ENCODE assay signal across 8 mouse cellular contexts in genomic region chr1:73944393-73944792, GRCm38 (mm10).
DNase-seq lines count a peak whose midpoint lies in the region; ATAC-seq and TF ChIP-seq lines count a peak whose summit lies in the region.

No protein-coding gene starts in this region.

- 47% methylated on average over 3 of the region's 3 CpGs for WGBS in heart, embryonic 14.5 days
- 56% methylated on average over 3 of the region's 3 CpGs for WGBS in embryonic facial prominence, embryonic 15.5 days
- 93% methylated on average over 3 of the region's 3 CpGs for WGBS in thymus, adult 2 months

- ATAC-seq in heart, embryonic 14.5 days (ENCODE audit: insufficient number of reproducible peaks, insufficient read depth, low FRiP score, low read depth): no peak
- no peak for ATAC-seq in embryonic facial prominence, embryonic 15.5 days (ENCODE audit: insufficient number of reproducible peaks, low FRiP score, low TSS enrichment, low read depth)

- H3K4me1 ChIP-seq in heart, embryonic 14.5 days (ENCODE audit: control insufficient read depth in 2 of 2, insufficient read depth in 2 of 2, low read length in 2 of 2): peaks cover 53 to 88% of the 10 kb centered on the region in 2 experiments
- H3K4me1 ChIP-seq in embryonic facial prominence, embryonic 15.5 days: peaks cover 39% of the 10 kb centered on the region
- H3K4me1 ChIP-seq in thymus, adult 2 months (replicated peaks; ENCODE audit: control insufficient read depth, insufficient read depth, low read length): peaks cover 16% of the 10 kb centered on the region

- peak overlapping the region; percentile 58; the same call in 1 of the 2 replicates for H3K9ac ChIP-seq in heart, embryonic 14.5 days (ENCODE audit: low read length)
- no peak overlapping the region for H3K9ac ChIP-seq in embryonic facial prominence, embryonic 15.5 days

- H3K9me3 ChIP-seq in heart, embryonic 14.5 days (ENCODE audit: control insufficient read depth, low read length): no peaks in the 10 kb centered on the region
- no peaks in the 10 kb centered on the region for H3K9me3 ChIP-seq in embryonic facial prominence, embryonic 15.5 days (replicated peaks)

- H3K36me3 ChIP-seq in heart, embryonic 14.5 days (ENCODE audit: control insufficient read depth, insufficient read depth, low read length): peaks cover 67% of the 10 kb centered on the region
- H3K36me3 ChIP-seq in embryonic facial prominence, embryonic 15.5 days: 0 out of 2 replicates have a peak, but pooled peaks cover 5% of the 10 kb centered on the region
- no peaks in the 10 kb centered on the region for H3K36me3 ChIP-seq in thymus, adult 2 months (ENCODE audit: control insufficient read depth, insufficient read depth, low read length)

- TF ChIP-seq POLR2A in thymus, adult 2 months (IDR thresholded peaks at IDR 0.05; ENCODE audit: control insufficient read depth, extremely low read depth, insufficient read depth, low read length, poor library complexity): no peak

- H3K4me2 ChIP-seq in heart, embryonic 14.5 days (ENCODE audit: low read length): no peak overlapping the region
- no peak overlapping the region for H3K4me2 ChIP-seq in embryonic facial prominence, embryonic 15.5 days (replicated peaks)

- peak overlapping the region; percentile 30 to 57 for H3K27ac ChIP-seq in heart, embryonic 14.5 days (replicated peaks in 1 of 2; ENCODE audit: control insufficient read depth in 1 of 2, insufficient read depth in 1 of 2, low read depth in 2 of 2, low read length in 2 of 2)
- H3K27ac ChIP-seq in embryonic facial prominence, embryonic 15.5 days (replicated peaks): peak overlapping the region; percentile 79
- H3K27ac ChIP-seq in thymus, adult 2 months (ENCODE audit: control insufficient read depth, insufficient read depth, low read length): no peak overlapping the region

- H3K27me3 ChIP-seq in heart, embryonic 14.5 days (ENCODE audit: control insufficient read depth, insufficient read depth, low read length): no peaks in the 10 kb centered on the region
- H3K27me3 ChIP-seq in embryonic facial prominence, embryonic 15.5 days: no peaks in the 10 kb centered on the region
- H3K27me3 ChIP-seq in thymus, adult 2 months (ENCODE audit: control insufficient read depth, insufficient read depth, low read length): no peaks in the 10 kb centered on the region

- intact Hi-C loops in left cerebral cortex, postnatal 14 days (cut with DNase I): no loop called here

- no peak for TF ChIP-seq CTCF in thymus, adult 2 months (IDR thresholded peaks at IDR 0.05; ENCODE audit: borderline replicate concordance, control insufficient read depth, extremely low read depth, insufficient read depth, low read length, poor library complexity)

- DNase-seq in heart, adult 9 months (ENCODE audit: low spot score in 2 of 2): no peak
- DNase-seq in brain, adult 2 months (ENCODE audit: low read depth, low spot score): peak; percentile 93
- peak; percentile 35 to 75 for DNase-seq in left cerebral cortex, postnatal 14 days (ENCODE audit: low spot score in 2 of 2)
- DNase-seq in thymus, adult 2 months: no peak
- DNase-seq in kidney, postnatal 10 days: no peak
- no peak for DNase-seq in thymus, postnatal 36 days

- no peak overlapping the region for H3K4me3 ChIP-seq in heart, embryonic 14.5 days (ENCODE audit: control insufficient read depth in 1 of 2, insufficient read depth in 1 of 2, low read depth in 1 of 2, low read length in 2 of 2)
- H3K4me3 ChIP-seq in embryonic facial prominence, embryonic 15.5 days (replicated peaks): no peak overlapping the region
- H3K4me3 ChIP-seq in thymus, adult 2 months (ENCODE audit: control insufficient read depth, insufficient read depth, low read length): no peak overlapping the region

Comparison
In these comparisons a context has a peak if more than half of its experiments do, and no peak if none do; other contexts are left out.
1. DNase-seq: peak in brain, adult 2 months (single experiment) and left cerebral cortex, postnatal 14 days (2 of 2); none in heart, adult 9 months (0 of 2), thymus, adult 2 months (single experiment), kidney, postnatal 10 days (single experiment) and thymus, postnatal 36 days (0 of 2).